Mouse (Mus musculus) macrophage (primary cell): ENCODE measurements around the gene Zcchc7. TPM values are rescaled to one million over a fixed set of nuclear protein-coding genes. Genes with fewer than 3 reads are reported as not detected.
"Not testable (repeated sequence)": the region's sequence is repeated elsewhere in the genome, so short reads cannot be mapped to it uniquely, and the experiment has no call there.

Experiments used
- H3K27ac ChIP-seq: fragments of 350-480 bp; formaldehyde crosslinking; 2 replicates; pipeline ENCODE4 v1.9.0; 2021
- H3K36me3 ChIP-seq: fragments of 350-480 bp; formaldehyde crosslinking; 2 replicates; pipeline ENCODE4 v1.9.0; 2021; ENCODE audit errors: inconsistent target
- H3K4me3 ChIP-seq: fragments of 350-480 bp; formaldehyde crosslinking; 2 replicates; pipeline ENCODE4 v1.9.0; 2021; ENCODE audit errors: inconsistent target
- H3K79me2 ChIP-seq: fragments of 350-480 bp; formaldehyde crosslinking; 2 replicates; pipeline ENCODE4 v1.9.0; 2021; ENCODE audit errors: inconsistent target
- WGBS: methylation state at CpG from one replicate; pipeline ENCODE4 v1.1.7; 2026; ENCODE audit warnings: inconsistent platforms; ENCODE audit not compliant: missing documents; 5-methylcytosine and 5-hydroxymethylcytosine counted together
- polyA plus RNA-seq: library from polyadenylated mRNA; stranded (reverse); fragments of 250-400 nt; gene quantifications from 3 replicates; pipeline ENCODE4 v1.2.4, GENCODE M21; 2018; ENCODE audit warnings: inconsistent platforms

The Zcchc7 gene
- polyA plus RNA-seq, 1 experiment from 2014 or later, result 31.5 TPM

DNA sequence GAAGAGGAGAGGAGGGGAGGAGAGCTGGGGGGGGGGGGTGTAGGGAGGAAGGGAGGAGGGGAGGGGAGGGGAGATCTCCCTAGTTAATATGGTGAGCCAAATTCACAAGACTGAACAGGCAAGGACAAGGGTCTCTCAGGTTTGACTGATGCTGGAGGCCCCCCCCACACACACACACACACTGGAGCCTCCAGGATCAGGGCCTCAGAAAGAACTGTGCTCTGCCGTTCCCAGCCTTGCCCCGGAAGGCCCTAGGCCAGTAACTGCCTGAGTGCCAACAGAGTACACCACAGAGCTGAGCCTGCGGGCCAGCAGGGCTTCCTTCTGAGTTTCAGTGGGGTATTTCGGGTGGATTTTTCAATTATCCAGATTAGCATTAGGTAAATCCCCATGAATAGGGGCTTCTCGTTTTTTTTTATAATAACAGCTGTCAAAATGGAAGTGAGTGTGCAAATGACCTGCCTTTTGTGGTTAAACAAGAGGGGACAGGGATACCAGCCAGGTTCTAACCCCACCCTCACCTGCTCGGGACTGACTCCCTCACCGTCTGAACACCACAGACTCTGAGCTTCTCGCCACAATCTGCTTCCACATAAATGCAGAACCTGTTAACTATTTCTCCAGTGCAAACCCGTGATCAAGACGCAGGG is 188.9 kb downstream of the Zcchc7 start:
- Histone ChIP-seq H3K4me3 (no peak overlapping the region), H3K36me3 (no peaks in the 10 kb centered on the region), H3K79me2 (no peaks in the 10 kb centered on the region), H3K27ac (no peak overlapping the region)
- WGBS, result 26% methylated on average over 10 of the region's 10 CpGs

GRCm38 (mm10) chr4:44946126-44946525 is 190.4 kb downstream of the Zcchc7 start:
- H3K36me3 ChIP-seq, H3K79me2 ChIP-seq, H3K4me3 ChIP-seq, H3K27ac ChIP-seq: not testable (repeated sequence)
- 89% methylated on average over 2 of the region's 2 CpGs for WGBS

GRCm38 (mm10) chr4:44947464-44947863 is 191.8 kb downstream of the Zcchc7 start:
- Histone ChIP-seq H3K27ac (no peak overlapping the region), H3K36me3 (no peaks in the 10 kb centered on the region), H3K4me3 (no peak overlapping the region), H3K79me2 (no peaks in the 10 kb centered on the region)
- WGBS, result 93% methylated on average over 5 of the region's 5 CpGs

- Histone ChIP-seq H3K36me3 (no peaks in the 10 kb centered on the region), H3K79me2 (no peaks in the 10 kb centered on the region), H3K4me3 (no peak overlapping the region), H3K27ac (no peak overlapping the region)
- whole genome bisulfite sequencing, result 93% methylated on average over 1 of the region's 1 CpGs
Observed at GRCm38 (mm10) chr4:44948314-44948713, 192.6 kb downstream of the Zcchc7 start.

DNA sequence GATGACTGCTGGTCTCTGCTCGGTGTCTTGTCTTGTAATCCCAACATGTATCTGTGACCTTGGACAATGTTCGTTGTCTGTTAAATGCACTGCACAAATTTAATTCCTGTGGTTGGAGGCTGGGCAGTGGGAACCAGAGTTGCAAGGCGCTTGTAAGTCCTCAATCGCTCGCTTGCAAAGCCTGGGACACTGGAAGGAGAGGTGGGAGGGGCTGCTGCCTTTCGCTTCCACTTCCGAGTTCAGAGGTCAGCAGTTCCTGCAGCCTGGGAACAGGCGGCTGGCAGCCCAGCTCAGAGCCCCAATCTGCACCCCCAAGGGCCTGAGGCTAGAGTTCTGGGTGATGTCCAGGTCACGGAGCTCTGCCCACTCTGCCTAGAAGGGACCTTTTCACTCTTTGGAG is 197.4 kb downstream of the Zcchc7 start:
- 93% methylated on average over 9 of the region's 9 CpGs for WGBS
- H3K27ac ChIP-seq, result no peak overlapping the region
- H3K36me3 ChIP-seq, result no peaks in the 10 kb centered on the region
- no peaks in the 10 kb centered on the region for H3K79me2 ChIP-seq
- no peak overlapping the region for H3K4me3 ChIP-seq

DNA sequence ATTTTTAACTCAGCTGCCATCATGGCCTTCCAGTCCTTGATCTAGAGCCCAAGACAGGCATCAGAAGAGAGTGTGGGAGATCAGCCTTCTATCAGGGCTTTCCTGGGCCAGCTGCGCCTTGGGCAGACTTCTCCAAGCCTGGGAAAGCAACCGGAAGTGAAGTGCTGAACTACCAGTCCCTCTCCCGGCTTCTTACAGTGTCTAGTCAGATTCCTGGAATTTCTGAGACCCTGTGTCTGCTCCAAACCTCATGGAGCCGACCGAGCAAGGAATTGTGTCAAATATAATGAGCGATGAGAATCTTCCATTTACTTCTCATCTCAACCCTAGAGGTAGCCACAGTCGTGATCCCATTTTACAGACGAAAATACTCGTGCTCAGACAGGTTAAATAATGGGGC is 203.1 kb downstream of the Zcchc7 start:
- 88% methylated on average over 9 of the region's 9 CpGs for WGBS
- H3K36me3 ChIP-seq, result no peaks in the 10 kb centered on the region
- H3K4me3 ChIP-seq, result no peak overlapping the region
- H3K27ac ChIP-seq, result no peak overlapping the region
- H3K79me2 ChIP-seq, result no peaks in the 10 kb centered on the region

GRCm38 (mm10) chr4:44959220-44959619 is 203.5 kb downstream of the Zcchc7 start:
- Histone ChIP-seq H3K79me2 (no peaks in the 10 kb centered on the region), H3K4me3 (no peak overlapping the region), H3K36me3 (no peaks in the 10 kb centered on the region), H3K27ac (no peak overlapping the region)
- 97% methylated on average over 13 of the region's 13 CpGs for WGBS

DNA sequence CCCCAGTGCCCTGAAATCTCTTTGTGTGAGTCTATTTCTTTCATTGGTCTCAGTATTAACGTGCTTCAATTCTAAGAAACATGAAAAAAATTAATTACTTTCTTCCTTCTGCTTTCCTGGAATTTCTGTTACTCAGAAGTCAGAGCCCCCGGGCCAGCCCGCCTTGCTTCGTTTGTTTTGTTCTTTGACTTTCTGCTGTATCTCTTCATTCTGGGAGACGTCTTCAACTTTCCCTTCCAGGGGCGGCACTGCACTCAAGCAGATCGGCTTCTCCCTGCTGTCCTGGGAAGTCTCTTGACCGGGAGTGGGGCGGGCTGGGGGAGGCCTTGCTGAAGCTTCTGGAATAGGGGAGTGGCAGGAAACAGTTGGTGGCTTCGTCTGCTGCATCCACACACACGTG is 207.5 kb downstream of the Zcchc7 start:
- H3K27ac ChIP-seq, result no peak overlapping the region
- H3K79me2 ChIP-seq, result no peaks in the 10 kb centered on the region
- no peak overlapping the region for H3K4me3 ChIP-seq
- H3K36me3 ChIP-seq, result no peaks in the 10 kb centered on the region
- 12% methylated on average over 11 of the region's 11 CpGs for WGBS

- Histone ChIP-seq H3K4me3 (no peak overlapping the region), H3K36me3 (no peaks in the 10 kb centered on the region), H3K27ac (no peak overlapping the region), H3K79me2 (no peaks in the 10 kb centered on the region)
- 89% methylated on average over 2 of the region's 2 CpGs for WGBS
Observed at GRCm38 (mm10) chr4:44965175-44965574, 209.5 kb downstream of the Zcchc7 start.

- Histone ChIP-seq H3K4me3 (no peak overlapping the region), H3K36me3 (no peaks in the 10 kb centered on the region), H3K79me2 (no peaks in the 10 kb centered on the region), H3K27ac (no peak overlapping the region)
- 93% methylated on average over 3 of the region's 3 CpGs for WGBS
Observed at GRCm38 (mm10) chr4:44965736-44966135, 210.1 kb downstream of the Zcchc7 start.

DNA sequence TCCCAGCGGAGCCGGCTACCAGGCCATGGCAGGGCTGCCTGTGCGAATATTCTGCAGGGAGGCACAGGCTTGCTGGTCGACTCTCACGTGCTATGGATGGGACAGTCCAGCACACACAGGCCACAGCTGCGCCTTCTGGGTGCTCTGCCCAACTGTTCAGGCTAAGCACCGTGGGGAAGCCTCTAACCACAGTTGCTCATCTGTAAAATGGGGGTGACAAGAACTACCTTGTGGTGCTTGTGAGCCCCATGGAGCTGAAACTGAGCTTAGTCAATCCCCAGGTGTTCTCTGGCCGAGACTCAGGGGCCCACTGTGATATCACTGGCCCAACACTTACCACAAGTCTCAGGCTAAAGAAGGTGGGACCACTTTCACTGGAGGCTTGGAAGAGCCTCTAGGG is 211.7 kb downstream of the Zcchc7 start:
- 85% methylated on average over 8 of the region's 8 CpGs for WGBS
- Histone ChIP-seq H3K4me3 (no peak overlapping the region), H3K79me2 (no peaks in the 10 kb centered on the region), H3K36me3 (no peaks in the 10 kb centered on the region), H3K27ac (no peak overlapping the region)

DNA sequence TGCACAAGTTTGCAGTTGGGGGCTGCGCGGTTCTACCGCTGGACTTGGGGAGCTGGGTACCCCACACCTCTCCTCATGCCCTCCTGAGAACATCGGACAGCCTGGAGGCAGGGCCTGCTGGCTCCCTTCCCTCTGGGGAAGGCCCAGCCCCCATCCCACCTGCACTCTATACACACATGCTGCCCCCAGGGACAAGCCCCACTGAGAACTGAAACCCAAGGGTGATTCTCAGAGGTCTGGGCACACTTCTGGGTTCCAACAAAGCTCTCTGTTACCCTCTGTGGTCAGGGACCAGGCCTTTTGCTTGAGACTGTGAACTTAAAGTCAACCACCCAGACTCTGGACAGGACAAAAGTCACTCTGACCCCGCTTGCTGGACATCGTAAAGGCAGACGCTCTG is 214.4 kb downstream of the Zcchc7 start:
- Histone ChIP-seq H3K79me2 (no peaks in the 10 kb centered on the region), H3K27ac (no peak overlapping the region), H3K36me3 (no peaks in the 10 kb centered on the region), H3K4me3 (no peak overlapping the region)
- 93% methylated on average over 6 of the region's 7 CpGs for WGBS

DNA sequence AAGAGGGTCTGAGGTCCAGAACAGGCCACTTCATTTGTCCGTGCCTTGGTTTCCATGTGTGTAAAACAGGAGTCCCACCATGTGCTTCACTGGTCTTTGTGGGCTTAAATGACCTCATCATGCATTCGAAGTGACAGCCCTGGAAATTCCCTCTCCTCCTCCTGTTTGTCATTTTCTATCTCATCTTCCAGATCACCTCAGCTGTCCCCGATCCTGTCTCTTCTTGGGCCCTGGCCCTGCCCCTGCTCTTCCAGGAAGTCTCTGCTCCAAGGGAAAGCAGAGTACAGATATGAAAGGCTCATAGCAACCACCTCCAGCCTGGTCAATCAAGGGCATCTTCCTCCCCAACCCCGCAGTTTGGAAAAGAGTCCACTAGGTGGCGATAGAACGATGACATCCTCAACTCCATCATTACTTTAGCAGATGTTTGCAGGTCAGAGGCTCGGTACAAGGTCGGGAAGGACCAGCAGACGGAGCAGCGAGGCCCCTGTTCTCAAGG is 215.0 kb downstream of the Zcchc7 start:
- H3K4me3 ChIP-seq, result no peak overlapping the region
- no peaks in the 10 kb centered on the region for H3K79me2 ChIP-seq
- no peak overlapping the region for H3K27ac ChIP-seq
- H3K36me3 ChIP-seq, result no peaks in the 10 kb centered on the region
- WGBS, result 22% methylated on average over 10 of the region's 10 CpGs

GRCm38 (mm10) chr4:44973450-44973849 is 217.8 kb downstream of the Zcchc7 start:
- H3K27ac ChIP-seq, result no peak overlapping the region
- H3K79me2 ChIP-seq, result no peaks in the 10 kb centered on the region
- no peak overlapping the region for H3K4me3 ChIP-seq
- H3K36me3 ChIP-seq, result no peaks in the 10 kb centered on the region
- WGBS, result 8% methylated on average over 9 of the region's 9 CpGs

DNA sequence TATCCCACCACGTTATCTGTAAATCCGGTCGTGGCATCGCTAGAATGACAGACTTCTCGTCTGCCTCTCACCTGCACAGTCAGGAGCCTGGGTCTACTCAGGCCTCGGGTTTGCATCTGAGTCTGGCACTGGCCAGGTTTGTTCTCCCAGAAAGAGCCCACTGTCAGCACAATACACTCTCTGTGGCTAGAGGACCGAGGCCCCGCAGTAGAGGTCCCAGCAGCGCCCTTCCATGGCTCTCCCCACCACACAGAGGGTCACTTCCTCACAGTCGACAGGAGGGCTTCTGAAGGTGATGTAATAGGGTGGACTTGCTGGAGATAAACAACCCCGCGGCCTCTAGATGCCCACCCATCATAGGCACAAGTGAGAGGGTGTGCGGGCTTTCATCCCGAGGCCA is 218.2 kb downstream of the Zcchc7 start:
- H3K79me2 ChIP-seq, result no peaks in the 10 kb centered on the region
- WGBS, result 44% methylated on average over 14 of the region's 14 CpGs
- no peak overlapping the region for H3K4me3 ChIP-seq
- no peak overlapping the region for H3K27ac ChIP-seq
- no peaks in the 10 kb centered on the region for H3K36me3 ChIP-seq

DNA sequence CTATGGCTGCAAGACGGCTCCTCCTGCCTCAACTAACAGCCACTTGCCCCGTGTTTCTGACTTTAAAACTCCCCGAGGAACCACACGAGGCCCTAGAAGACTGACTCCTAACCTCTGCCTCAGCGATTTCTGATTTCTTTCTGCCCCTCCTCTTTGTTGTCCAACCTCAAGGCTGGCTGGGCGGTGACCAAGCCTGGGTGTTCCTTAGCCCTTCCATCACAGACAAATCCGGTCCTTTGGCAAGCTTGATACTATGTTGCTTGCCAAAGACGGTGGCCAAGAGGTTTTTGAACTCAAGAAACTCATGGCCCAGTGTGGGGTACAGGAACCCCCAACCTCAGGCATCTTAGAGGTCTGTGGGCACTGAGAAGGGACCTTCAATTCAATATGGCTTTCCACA is 218.7 kb downstream of the Zcchc7 start:
- 88% methylated on average over 8 of the region's 8 CpGs for WGBS

More for the DNA sequence above, 218.7 kb downstream of the Zcchc7 start:
- Histone ChIP-seq H3K4me3 (no peak overlapping the region), H3K79me2 (no peaks in the 10 kb centered on the region), H3K36me3 (no peaks in the 10 kb centered on the region), H3K27ac (no peak overlapping the region)
